In the genomic region with DNA sequence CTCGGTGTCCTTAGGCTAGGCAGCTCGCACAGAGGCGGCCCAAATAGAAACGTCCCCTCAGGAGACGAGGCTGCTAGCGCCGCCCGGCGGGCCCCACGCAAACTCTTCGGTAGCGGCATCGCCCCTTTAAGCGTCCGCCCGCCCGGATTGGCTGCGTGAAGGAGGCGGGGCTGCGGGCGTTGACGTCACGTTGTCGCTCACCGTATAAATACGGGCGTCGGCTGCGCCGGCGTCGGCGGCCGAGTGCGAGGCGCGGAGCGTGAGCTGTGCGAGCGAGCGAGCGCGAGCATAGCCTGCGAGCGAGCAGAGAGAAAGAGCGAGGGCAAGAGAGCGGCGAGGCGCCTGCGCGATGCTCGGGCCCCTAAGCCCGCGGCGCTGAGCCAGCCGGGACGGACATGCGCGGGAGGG, we compare ENCODE assay signal across 8 mouse cellular contexts. TPM values are rescaled to one million over a fixed set of nuclear protein-coding genes. Genes with fewer than 3 reads are reported as not detected.
DNase-seq lines count a peak whose midpoint lies in the region; ATAC-seq and TF ChIP-seq lines count a peak whose summit lies in the region.

No protein-coding gene starts in this region.

- peak overlapping the region; percentile 87 for H3K27ac ChIP-seq in left cerebral cortex, adult 2 months

- peak; percentile 62 for TF ChIP-seq CTCF in left cerebral cortex, adult 2 months (IDR thresholded peaks at IDR 0.05)

- intact Hi-C loops in left cerebral cortex, adult 2 months (cut with DNase I): loop anchor here (2.0 to 5.0 kb wide), 4 partner anchors 44 to 198 kb away; no protein-coding TSS in a partner anchor

- peak; percentile 97 for ATAC-seq in megakaryocyte, adult 5-6 weeks (ENCODE audit: poor library complexity, severe bottlenecking)

- H3K4me3 ChIP-seq in left cerebral cortex, adult 2 months: peak overlapping the region; percentile 76

- peak; percentile 98 for DNase-seq in ZHBTc4 (ENCODE audit: low read depth, low spot score)
- DNase-seq in cerebellum, postnatal 36 days: peak; percentile 94 to 96
- peak; percentile 89 to 91 for DNase-seq in gastrocnemius, adult 8-10 months (ENCODE audit: low spot score in 2 of 2)
- DNase-seq in hindlimb bud, embryonic 11.5 days (ENCODE audit: extremely low spot score, low read depth, low spot score): peak; percentile 86
- DNase-seq in left cerebral cortex, adult 2 months (ENCODE audit: extremely low spot score in 1 of 2, low spot score in 2 of 2): peak; percentile 96 to 98
- peak; percentile 94 for DNase-seq in right cerebral cortex, adult 18-20 months
- peak; percentile 96 for DNase-seq in urinary bladder, adult 2 months (ENCODE audit: low spot score)

RNA-seq across cellular contexts. Expression of a gene that starts 1.1 kb away (rescaled TPM):
- 10 to 100 TPM; 12.1 to 28.7 (median 15.0) TPM for total RNA-seq in gastrocnemius, adult 8-10 months (2022)
- 10 to 100 TPM; 25.9 to 37.8 TPM for total RNA-seq in left cerebral cortex, adult 2 months (2021)
- 1.8 and 3.7 TPM in 2 replicates for total RNA-seq in megakaryocyte, adult 5-6 weeks (2015)
- total RNA-seq in megakaryocyte, adult 5-6 weeks (2017): 2.3 and 3.4 TPM in 2 replicates
- 29.8 and 36.1 TPM in 2 replicates for polyA plus RNA-seq in urinary bladder, adult 2 months (2012; rRNA removed)

RNA-seq across cellular contexts. Expression of a gene that starts 59.4 kb away (rescaled TPM):
- total RNA-seq in gastrocnemius, adult 8-10 months (2022): 100 to 1,000 TPM; 660 to 858 (median 779) TPM
- total RNA-seq in left cerebral cortex, adult 2 months (2021): 100 to 1,000 TPM; 190 TPM
- total RNA-seq in megakaryocyte, adult 5-6 weeks (2015): 118 and 123 TPM in 2 replicates
- total RNA-seq in megakaryocyte, adult 5-6 weeks (2017): 153 and 156 TPM in 2 replicates
- 308 and 318 TPM in 2 replicates for polyA plus RNA-seq in urinary bladder, adult 2 months (2012; rRNA removed)

RNA-seq across cellular contexts. Expression of a gene that starts 59.5 kb away (rescaled TPM):
- total RNA-seq in gastrocnemius, adult 8-10 months (2022): under 1 TPM; 0.13 to 0.65 (median 0.19) TPM
- under 1 TPM; 0.44 to 0.70 TPM for total RNA-seq in left cerebral cortex, adult 2 months (2021)
- 0.11 and 2.2 TPM in 2 replicates for total RNA-seq in megakaryocyte, adult 5-6 weeks (2015)
- 0.26 and 0.81 TPM in 2 replicates for total RNA-seq in megakaryocyte, adult 5-6 weeks (2017)
- polyA plus RNA-seq in urinary bladder, adult 2 months (2012; rRNA removed): 0.69 and 1.3 TPM in 2 replicates

Comparison
In these comparisons a context has a peak if more than half of its experiments do, and no peak if none do; other contexts are left out.
1. Peak in every context shown above with its lines: DNase-seq, ATAC-seq, H3K4me3 ChIP-seq and H3K27ac ChIP-seq.